Mouse (Mus musculus) left cerebral cortex, postnatal 14 days (tissue): Measurements from ENCODE around the gene Mt1. TPM values are rescaled to one million over a fixed set of nuclear protein-coding genes. Genes with fewer than 3 reads are reported as not detected.
A peak's percentile ranks its signal among the peaks of the same experiment; 100 is the strongest.

Experiments used
- DNase-seq, 2 experiments: peaks; one replicate each; pipeline ENCODE4 v3.0.0; 2021 to 2022; ENCODE audit warnings: low spot score in 2 of 2, mixed read lengths in 1 of 2
- intact Hi-C: fragments of 180-260 bp; cut with DNase I; formaldehyde crosslinking; loops from one replicate; pipeline ENCODE4 v1.15.1; 2025
- total RNA-seq, 2 experiments: library from RNA; stranded (reverse); gene quantifications; 2 replicates each; pipeline ENCODE4 v1.2.3; 2021

Mt1 gene
- total RNA-seq, 2 experiments from 2014 or later: 333 to 369 TPM

GRCm38 (mm10) chr8:94192926-94193325 is 14.0 kb downstream of the Mt1 start:
- intact Hi-C loops: no loop called here
- DNase-seq: no peak

GRCm38 (mm10) chr8:94194591-94195223 is 15.8 kb downstream of the Mt1 start:
- intact Hi-C loops: no loop called here
- DNase-seq: no peak

GRCm38 (mm10) chr8:94199202-94199869 is 20.5 kb downstream of the Mt1 start:
- intact Hi-C loops: loop anchor here (1.0 kb wide), 1 partner anchor 32 kb away; no protein-coding TSS in a partner anchor
- DNase-seq: peak; percentile 80

GRCm38 (mm10) chr8:94204043-94204442 is 25.2 kb downstream of the Mt1 start:
- intact Hi-C loops: no loop called here
- no peak for DNase-seq

GRCm38 (mm10) chr8:94205736-94206135 is 26.9 kb downstream of the Mt1 start:
- intact Hi-C loops: no loop called here
- peak in 1 of 2 experiments; percentile 59 for DNase-seq

- intact Hi-C loops: no loop called here
- peak in 1 of 2 experiments; percentile 72 for DNase-seq
Measured at GRCm38 (mm10) chr8:94206256-94206655, 27.4 kb downstream of the Mt1 start.

- DNase-seq: no peak
- intact Hi-C loops: no loop called here
Measured at GRCm38 (mm10) chr8:94207491-94207890, 28.6 kb downstream of the Mt1 start.

- intact Hi-C loops: no loop called here
- DNase-seq: peak; percentile 66 to 77
Measured at GRCm38 (mm10) chr8:94209639-94210038, 30.8 kb downstream of the Mt1 start.

GRCm38 (mm10) chr8:94210225-94210624 is 31.3 kb downstream of the Mt1 start:
- intact Hi-C loops: no loop called here
- peak in 1 of 2 experiments; percentile 62 for DNase-seq

- DNase-seq: no peak
- intact Hi-C loops: no loop called here
Measured at GRCm38 (mm10) chr8:94213819-94214218, 34.9 kb downstream of the Mt1 start.

GRCm38 (mm10) chr8:94214252-94215173 is 35.6 kb downstream of the Mt1 start, which contains the start of gene Nup93:
Gene Nup93 (plus strand): TSS chr8:94214564.
- intact Hi-C loops: loop anchor here (5.0 kb wide), 1 partner anchor 58 kb away; no protein-coding TSS in a partner anchor

GRCm38 (mm10) chr8:94227381-94227939 is 48.6 kb downstream of the Mt1 start:
- intact Hi-C loops: loop anchor here (5.0 kb wide), 1 partner anchor 40 kb away; no protein-coding TSS in a partner anchor
- peak; percentile 30 to 60 for DNase-seq

More at GRCm38 (mm10) chr8:94214252-94215173, 35.6 kb downstream of the Mt1 start, which contains the start of gene Nup93:
- peak; percentile 98 to 99 for DNase-seq

Other genes starting within 250 kb of the Mt1 start
- gene Amfr, start 166.2 kb upstream of the Mt1 start, total RNA-seq: 100 to 1,000 TPM; 119 to 126 TPM
- gene Nudt21, start 142.1 kb upstream of the Mt1 start, total RNA-seq: 10 to 100 TPM; 52.5 to 53.9 TPM
- 10 to 100 TPM; 61.8 to 62.8 TPM for gene Ogfod1, start 141.9 kb upstream of the Mt1 start, total RNA-seq
- 10 to 100 TPM; 20.1 to 20.3 TPM for gene Bbs2, start 80.2 kb upstream of the Mt1 start, total RNA-seq
- gene Mt4, start 41.9 kb upstream of the Mt1 start, total RNA-seq: not detected
- gene Mt3, start 26.5 kb upstream of the Mt1 start, total RNA-seq: 100 to 1,000 TPM; 740 to 758 TPM
- gene Mt2, start 6.4 kb upstream of the Mt1 start, total RNA-seq: 100 to 1,000 TPM; 269 to 360 TPM
- gene Nup93, start 35.5 kb downstream of the Mt1 start, total RNA-seq: 10 to 100 TPM; 46.6 to 52.8 TPM
- under 1 TPM; 0.36 to 0.51 TPM for gene Slc12a3, start 150.1 kb downstream of the Mt1 start, total RNA-seq
- 10 to 100 TPM; 48.8 to 60.8 TPM for gene Herpud1, start 207.4 kb downstream of the Mt1 start, total RNA-seq